Mouse (Mus musculus) bone marrow, adult 2 months (tissue): ENCODE data around the gene Lrmda.

Experiments
- CTCF ChIP-seq: fragments of 200-500 bp; IDR thresholded peaks from 2 replicates; pipeline ENCODE4 v1.5.1; 2011; ENCODE audit warnings: low read length, control low read depth; ENCODE audit not compliant: control insufficient read depth, insufficient read depth
- POLR2A ChIP-seq: fragments of 200-500 bp; IDR thresholded peaks from 2 replicates; pipeline ENCODE4 v1.6.1; 2011; ENCODE audit warnings: low read depth, mild to moderate bottlenecking, control low read depth, low read length, borderline replicate concordance; ENCODE audit not compliant: control insufficient read depth

- no peak for TF ChIP-seq CTCF
- TF ChIP-seq POLR2A, result no peak
Observed at GRCm38 (mm10) chr14:22074229-22074628, 54.7 kb downstream of the Lrmda start.
